Mouse (Mus musculus): ENCODE measurements around the gene Fam186b. TPM values are rescaled to one million over a fixed set of nuclear protein-coding genes. Genes with fewer than 3 reads are reported as not detected.

Gene Fam186b
- 0.10 TPM in 1 of 2 replicates, not detected in the other for polyA plus RNA-seq (2012; ENCODE audit: low replicate concordance)

GRCm38 (mm10) chr15:99295484-99295981, at the start of gene Fam186b:
TSS of gene Fam186b (minus strand) at chr15:99295888.

GRCm38 (mm10) chr15:99294813-99295374, 794 bp downstream of the Fam186b start, which contains the start of gene Prpf40b:
TSS of gene Prpf40b (plus strand) at chr15:99295087.

GRCm38 (mm10) chr15:99251626-99252380, 43.9 kb downstream of the Fam186b start, which contains the start of gene Mcrs1:
TSS of gene Mcrs1 (minus strand) at chr15:99251961.

GRCm38 (mm10) chr15:99224208-99224911, 71.3 kb downstream of the Fam186b start, which contains the start of gene Kcnh3:
TSS of gene Kcnh3 (plus strand) at chr15:99224861.

Other genes with a start within 250 kb of the Fam186b start
- gene Prph, start 240.7 kb downstream of the Fam186b start, polyA plus RNA-seq (2012; ENCODE audit: low replicate concordance) = 0.46 and 0.80 TPM in 2 replicates
- 6.6 and 16.6 TPM in 2 replicates for gene Troap, start 221.3 kb downstream of the Fam186b start, polyA plus RNA-seq (2012; ENCODE audit: low replicate concordance)
- gene C1ql4, start 208.1 kb downstream of the Fam186b start, polyA plus RNA-seq (2012; ENCODE audit: low replicate concordance) = 0.33 TPM in 1 of 2 replicates, not detected in the other
- gene Dnajc22, start 202.7 kb downstream of the Fam186b start, polyA plus RNA-seq (2012; ENCODE audit: low replicate concordance) = 0.07 TPM in 1 of 2 replicates, not detected in the other
- 0.77 and 1.1 TPM in 2 replicates for gene Spats2, start 170.0 kb downstream of the Fam186b start, polyA plus RNA-seq (2012; ENCODE audit: low replicate concordance)
- 1.5 and 1.7 TPM in 2 replicates for gene Kcnh3, start 71.0 kb downstream of the Fam186b start, polyA plus RNA-seq (2012; ENCODE audit: low replicate concordance)
- 94.4 and 134 TPM in 2 replicates for gene Mcrs1, start 43.9 kb downstream of the Fam186b start, polyA plus RNA-seq (2012; ENCODE audit: low replicate concordance)
- gene Prpf40b, start 801 bp downstream of the Fam186b start, polyA plus RNA-seq (2012; ENCODE audit: low replicate concordance) = 26.5 and 52.4 TPM in 2 replicates
- 32.9 and 50.9 TPM in 2 replicates for gene Fmnl3, start 74.6 kb upstream of the Fam186b start, polyA plus RNA-seq (2012; ENCODE audit: low replicate concordance)
- 269 and 344 TPM in 2 replicates for gene Tmbim6, start 97.0 kb upstream of the Fam186b start, polyA plus RNA-seq (2012; ENCODE audit: low replicate concordance)
- 29.9 and 69.3 TPM in 2 replicates for gene Nckap5l, start 161.9 kb upstream of the Fam186b start, polyA plus RNA-seq (2012; ENCODE audit: low replicate concordance)
- 8.0 and 15.4 TPM in 2 replicates for gene Bcdin3d, start 178.8 kb upstream of the Fam186b start, polyA plus RNA-seq (2012; ENCODE audit: low replicate concordance)
- gene Faim2, start 232.3 kb upstream of the Fam186b start, polyA plus RNA-seq (2012; ENCODE audit: low replicate concordance) = 0.02 TPM in 1 of 2 replicates, not detected in the other